Mouse (Mus musculus) ovary, adult 18-20 months (tissue): Measurements from ENCODE around the gene Gpr173.
"Not testable (repeated sequence)": the region's sequence is repeated elsewhere in the genome, so short reads cannot be mapped to it uniquely, and the experiment has no call there.

ENCODE experiments used
- DNase-seq: peaks from one replicate; pipeline ENCODE4 v3.0.0; 2022; ENCODE audit warnings: low spot score, mixed read lengths

Gpr173 gene

DNA sequence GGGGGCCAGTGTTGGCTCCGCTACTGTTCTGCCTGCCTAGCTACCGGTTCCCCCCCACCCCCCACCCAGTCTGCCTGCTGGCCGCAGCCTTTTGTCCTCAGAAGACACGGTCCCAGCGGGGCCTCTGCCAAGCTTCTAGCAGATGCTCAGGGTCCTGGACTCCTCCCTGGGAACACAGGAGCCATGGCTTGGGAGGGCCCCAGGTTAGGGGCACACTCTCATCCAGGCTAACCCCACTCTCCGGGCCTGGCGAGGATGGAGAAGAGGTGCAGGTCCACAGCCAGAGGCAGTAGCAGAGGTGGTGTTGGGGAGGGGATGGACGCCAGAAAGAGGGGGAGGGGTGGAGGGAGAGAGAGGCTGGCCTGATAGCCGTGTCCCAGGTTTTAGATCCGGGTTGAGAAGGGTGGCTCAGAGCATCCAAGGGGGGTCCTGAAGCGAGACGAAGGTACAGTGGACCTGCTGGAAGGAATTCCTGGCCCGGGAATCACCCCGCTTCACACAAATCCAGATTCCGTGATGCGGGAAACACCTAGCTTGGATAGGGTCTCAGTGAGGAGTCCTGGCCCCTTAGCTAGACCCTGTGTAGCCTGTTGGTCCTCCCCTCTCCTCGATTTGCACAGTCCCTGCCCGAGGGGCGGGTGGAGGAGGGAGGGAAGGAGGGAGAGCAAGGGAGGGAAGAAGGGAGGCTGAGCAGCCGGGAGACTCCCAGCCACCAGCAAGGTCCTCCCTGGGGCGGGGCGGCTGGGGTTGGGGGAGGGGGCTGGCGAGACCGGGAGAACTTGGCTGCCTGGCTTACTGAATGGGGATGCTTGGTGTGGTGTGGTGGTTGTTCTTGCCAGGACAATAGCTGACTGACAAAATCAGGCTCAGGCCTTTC lies at the start of gene Gpr173:
Gene Gpr173 (minus strand): TSS at position 308 of the 877 bp plus-strand sequence.
- peak; percentile 49 for DNase-seq

- no peak for DNase-seq
These were observed 34.7 kb upstream of the Gpr173 start for GRCm38 (mm10) chrX:152403251-152403650.

GRCm38 (mm10) chrX:152400096-152400495 lies 31.6 kb upstream of the Gpr173 start:
- DNase-seq: no peak

DNA sequence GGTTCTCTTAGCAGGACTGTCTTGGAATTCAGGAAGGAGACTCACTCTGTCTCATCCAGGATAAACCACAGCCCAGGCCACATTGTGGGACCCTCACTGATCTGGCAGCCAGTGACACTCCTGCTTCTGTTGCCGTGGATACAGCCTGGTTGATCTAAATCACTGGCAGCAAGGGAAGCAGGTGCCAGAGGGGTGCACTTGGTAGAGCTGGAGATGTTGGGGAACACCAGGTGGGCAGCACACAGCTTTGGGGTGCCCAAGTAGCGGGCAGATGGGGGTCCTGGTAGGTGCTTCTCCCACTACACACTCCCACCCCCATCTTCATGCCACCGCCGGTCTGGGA lies 479 bp downstream of the Gpr173 start:
- DNase-seq: no peak

GRCm38 (mm10) chrX:152366418-152366817 lies 2.1 kb downstream of the Gpr173 start:
- DNase-seq: no peak

DNA sequence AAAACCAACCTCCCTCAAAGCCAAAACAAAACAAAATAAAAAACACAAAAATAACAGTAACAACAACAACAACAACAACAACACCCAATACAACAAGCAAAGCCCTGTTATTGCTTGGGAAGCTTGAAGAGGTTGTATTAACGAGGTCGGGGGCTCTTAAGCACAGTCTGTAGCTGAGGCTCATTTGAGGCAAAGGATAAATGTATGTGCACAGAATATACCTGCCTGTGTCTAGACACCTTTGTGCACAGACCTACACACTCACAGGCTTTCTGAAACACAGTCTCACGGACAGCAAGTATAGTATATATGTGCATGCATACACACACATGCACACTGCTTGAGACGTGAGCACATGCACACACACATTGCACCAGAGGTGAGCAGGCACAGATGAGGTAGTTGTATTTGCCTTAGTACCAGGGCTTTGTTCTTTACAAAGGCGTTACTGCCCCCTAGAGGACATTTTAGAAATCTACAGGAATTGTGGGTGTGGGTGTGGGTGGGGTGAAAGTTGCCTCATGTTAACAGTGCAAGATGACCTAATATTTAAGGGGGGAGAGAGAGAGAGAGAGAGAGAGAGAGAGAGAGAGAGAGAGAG lies 15.9 kb downstream of the Gpr173 start:
- no peak for DNase-seq

DNA sequence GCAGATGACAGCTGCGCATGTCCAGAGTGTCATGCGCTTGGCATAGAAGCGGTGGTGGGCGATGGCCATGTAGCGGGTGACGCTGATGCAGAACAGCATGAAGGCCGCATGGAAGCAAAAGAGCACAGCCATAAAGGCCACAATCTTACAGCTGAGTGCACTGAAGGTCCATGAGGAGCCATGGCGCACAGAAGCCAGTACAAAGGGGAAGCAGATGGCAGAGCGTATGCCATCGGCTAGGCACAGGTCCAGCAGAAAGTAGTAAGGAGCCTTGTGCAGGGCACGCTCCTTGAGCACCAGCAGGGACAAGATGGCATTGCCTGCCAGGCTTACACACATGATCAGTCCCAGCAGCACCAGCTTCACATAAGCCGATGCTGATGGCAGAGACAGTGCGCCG lies 21.5 kb downstream of the Gpr173 start:
- DNase-seq: no peak

GRCm38 (mm10) chrX:152346587-152346986 lies 21.9 kb downstream of the Gpr173 start:
- DNase-seq: no peak

GRCm38 (mm10) chrX:152342903-152343302 lies 25.6 kb downstream of the Gpr173 start:
- DNase-seq: no peak

GRCm38 (mm10) chrX:152342358-152342901 lies 26.1 kb downstream of the Gpr173 start, which contains the start of gene Tspyl2:
TSS of gene Tspyl2 (minus strand) at chrX:152342425.
- DNase-seq: peak; percentile 93

DNA sequence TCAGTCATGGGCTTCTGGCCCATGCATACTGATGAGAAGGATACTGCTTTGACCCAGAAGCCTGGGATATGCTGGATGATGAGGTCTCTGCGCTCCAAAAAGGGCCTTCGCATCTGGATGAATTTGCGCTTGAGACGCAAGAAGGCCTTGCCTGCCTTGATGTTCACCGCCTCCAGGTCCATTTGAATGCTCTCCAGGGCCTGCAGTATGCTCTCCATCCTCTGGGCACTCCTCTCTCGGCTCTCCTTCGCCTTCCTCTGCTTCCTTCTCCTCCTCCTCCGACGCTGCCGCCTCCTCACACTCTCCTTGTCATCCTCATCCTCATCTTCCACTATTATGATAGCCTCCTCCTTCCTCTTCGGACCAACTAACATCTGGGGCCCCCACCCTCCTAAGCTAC lies 27.0 kb downstream of the Gpr173 start:
- DNase-seq: no peak

- DNase-seq: peak; percentile 91
These were observed 31.8 kb downstream of the Gpr173 start for GRCm38 (mm10) chrX:152336546-152337332.

- DNase-seq: not testable (repeated sequence)
These were observed 32.4 kb downstream of the Gpr173 start for GRCm38 (mm10) chrX:152336123-152336522.

- DNase-seq: not testable (repeated sequence)
These were observed 39.1 kb downstream of the Gpr173 start for GRCm38 (mm10) chrX:152329400-152329799.

DNA sequence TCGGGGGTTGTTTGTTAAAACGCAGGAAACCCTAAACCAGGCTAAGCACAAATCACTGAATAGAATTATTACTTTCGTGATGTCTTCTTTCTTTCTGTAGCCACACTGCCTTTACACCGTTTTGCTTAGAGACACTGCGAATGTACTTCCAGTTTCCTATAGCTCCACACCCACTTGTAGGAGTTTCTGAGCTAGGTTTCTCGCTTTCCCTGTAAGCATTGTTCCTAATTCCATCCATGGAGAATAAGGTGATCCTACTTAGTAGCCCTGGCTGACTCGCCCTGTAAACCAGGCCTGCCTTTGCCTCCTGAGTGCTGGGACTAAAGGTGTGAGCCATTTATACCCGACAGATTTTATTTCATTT lies 40.8 kb downstream of the Gpr173 start:
- no peak for DNase-seq

GRCm38 (mm10) chrX:152326996-152327688 lies 41.4 kb downstream of the Gpr173 start, which contains the start of gene Kantr:
TSS of gene Kantr (minus strand) at chrX:152327495.
- peak; percentile 75 for DNase-seq

GRCm38 (mm10) chrX:152323584-152323983 lies 44.9 kb downstream of the Gpr173 start:
- no peak for DNase-seq

- no peak for DNase-seq
These were observed 45.7 kb downstream of the Gpr173 start for GRCm38 (mm10) chrX:152322776-152323175.

DNA sequence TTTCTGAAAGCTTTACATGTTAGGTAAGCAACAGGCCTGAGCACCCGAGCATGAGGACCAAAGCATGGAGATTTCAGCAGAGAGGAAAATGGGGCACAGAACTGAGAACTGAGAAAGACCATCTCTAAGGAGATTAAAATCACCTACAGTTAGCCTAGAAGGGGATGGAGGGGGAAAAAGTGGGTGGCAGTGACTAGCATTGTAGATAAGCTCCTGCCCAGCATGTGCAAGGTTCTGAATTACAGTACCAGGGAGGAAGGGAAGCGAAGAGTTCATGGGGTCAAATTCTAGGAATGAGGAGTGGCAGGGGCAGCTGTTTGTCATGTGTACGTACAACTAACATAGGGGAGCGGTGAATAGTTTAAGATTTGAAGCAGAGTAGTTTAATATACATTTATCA lies 48.0 kb downstream of the Gpr173 start:
- no peak for DNase-seq

DNA sequence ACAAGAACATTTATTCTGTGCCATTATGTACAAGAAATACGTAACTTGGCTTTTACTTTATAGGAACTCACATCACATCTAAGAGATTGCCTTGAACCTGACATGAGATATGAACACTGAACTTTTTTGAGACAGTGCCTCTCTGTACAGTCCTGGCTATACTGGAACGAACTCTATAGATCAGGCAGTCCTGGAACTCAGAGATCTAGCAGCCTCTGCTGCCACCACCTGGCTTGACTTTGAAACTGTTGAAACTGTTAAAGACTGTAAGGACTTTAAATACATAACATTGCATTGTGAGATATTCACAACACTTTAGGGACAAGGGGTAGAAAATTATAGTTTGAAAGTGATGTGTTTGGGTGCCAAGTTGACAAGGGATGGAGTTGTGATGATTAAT lies 60.6 kb downstream of the Gpr173 start:
- peak; percentile 6 for DNase-seq

DNA sequence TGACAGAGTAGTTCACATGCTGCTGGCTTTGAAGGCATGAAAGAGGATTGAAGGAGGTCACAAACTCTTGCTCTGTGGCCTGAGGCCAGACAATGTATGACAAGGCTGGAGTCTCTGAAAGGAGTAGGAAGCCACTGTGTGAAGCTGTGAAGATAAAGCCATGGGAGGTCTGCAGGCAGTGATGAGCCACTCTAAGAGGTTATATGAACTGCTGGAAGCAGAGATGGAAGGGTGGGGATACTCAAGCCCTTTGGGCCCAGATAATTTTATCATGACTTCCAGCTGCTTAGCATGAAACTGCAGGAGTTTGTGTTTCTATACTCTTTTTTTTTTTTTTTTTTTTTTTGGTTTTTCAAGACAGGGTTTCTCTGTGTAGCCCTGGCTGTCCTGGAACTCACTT lies 61.1 kb downstream of the Gpr173 start:
- DNase-seq: no peak

GRCm38 (mm10) chrX:152306224-152306623 lies 62.3 kb downstream of the Gpr173 start:
- no peak for DNase-seq
